Mouse (Mus musculus): ENCODE data around the gene Acsl1.
A peak's percentile ranks its signal among the peaks of the same experiment; 100 is the strongest.

The Acsl1 gene

DNA sequence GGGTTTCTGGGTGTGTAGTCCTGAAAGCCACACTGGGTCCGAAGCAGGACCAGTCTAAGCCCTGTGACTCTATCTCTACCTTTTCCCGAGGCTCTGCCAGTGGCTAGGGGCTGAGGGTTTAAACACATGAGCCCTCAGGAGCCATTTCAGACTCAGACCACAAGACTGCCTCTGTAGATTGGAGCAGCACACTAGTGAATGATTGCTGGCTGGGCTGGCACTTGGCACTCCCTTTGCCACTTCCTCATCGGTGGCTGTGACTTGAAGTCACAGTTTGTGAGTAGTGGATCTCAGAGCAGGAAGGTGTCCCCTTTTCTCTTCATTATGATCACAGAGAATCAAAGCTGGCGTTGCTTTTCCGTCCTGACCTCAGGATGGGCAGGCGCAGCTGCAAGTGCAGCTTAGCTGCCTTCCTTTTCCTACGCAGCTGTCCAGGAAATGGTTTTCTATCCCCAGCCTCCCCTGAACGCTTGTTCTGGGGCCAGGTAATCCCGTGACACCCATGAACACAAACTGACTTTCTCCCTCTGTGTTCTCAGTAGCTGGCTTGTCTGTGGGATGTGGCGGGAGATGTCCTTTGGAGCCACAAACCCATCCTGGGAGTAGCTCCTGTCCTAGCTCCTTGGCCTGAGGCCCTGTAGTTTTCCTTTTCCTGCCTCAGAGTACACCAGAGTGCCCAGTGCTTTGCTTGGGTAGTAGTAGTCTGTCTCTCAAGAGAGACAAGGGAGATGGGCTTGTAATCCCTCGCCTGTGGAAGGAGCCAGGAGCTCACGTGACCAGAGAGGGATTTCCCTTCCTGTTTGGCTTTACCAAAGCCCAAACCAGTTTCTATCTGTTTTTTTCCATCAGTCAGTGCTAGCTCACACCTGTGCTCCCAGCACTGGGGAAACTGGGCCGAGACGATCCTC, 37.9 kb downstream of the Acsl1 start:
- DNase-seq = peak in 1 of 2 experiments; percentile 47

DNA sequence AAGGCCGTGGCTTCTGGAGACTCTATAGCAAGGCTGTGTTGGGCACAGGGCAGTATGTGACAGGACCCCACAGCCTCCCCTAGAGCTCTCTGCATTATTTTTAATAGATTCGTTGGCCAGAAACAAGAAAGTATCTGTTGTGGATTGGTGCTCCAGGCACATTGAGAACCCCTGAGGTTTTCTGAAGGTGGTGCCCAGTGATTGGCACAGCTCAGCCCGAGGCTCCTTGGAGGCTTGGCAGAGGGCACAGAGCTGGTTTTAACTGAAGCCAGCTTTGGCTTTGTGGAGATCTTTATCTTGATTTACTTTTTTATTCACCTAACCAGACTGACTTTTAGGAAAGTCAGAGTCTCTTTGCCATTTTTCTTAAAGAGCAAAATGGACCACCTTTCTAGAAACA, 38.6 kb downstream of the Acsl1 start:
- no peak for DNase-seq

DNA sequence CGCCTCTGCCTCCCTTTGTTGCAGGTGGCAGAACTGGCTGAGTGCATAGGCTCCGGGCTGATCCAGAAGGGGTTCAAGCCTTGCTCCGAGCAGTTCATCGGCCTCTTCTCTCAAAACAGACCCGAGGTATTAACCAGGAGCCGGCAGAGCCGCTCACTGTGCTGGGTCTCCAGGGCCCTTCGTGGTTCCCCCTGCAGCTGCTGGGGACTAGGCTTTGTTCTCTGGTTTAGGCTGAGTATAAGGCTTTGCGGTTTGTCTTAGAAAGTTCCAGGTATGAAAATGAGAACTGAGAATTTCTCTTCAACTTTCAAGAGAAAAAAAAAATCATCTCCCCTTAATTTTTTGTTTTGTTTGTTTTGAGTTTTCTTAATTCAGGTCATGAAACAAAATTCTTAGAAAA, 40.5 kb downstream of the Acsl1 start:
- no peak for DNase-seq

DNA sequence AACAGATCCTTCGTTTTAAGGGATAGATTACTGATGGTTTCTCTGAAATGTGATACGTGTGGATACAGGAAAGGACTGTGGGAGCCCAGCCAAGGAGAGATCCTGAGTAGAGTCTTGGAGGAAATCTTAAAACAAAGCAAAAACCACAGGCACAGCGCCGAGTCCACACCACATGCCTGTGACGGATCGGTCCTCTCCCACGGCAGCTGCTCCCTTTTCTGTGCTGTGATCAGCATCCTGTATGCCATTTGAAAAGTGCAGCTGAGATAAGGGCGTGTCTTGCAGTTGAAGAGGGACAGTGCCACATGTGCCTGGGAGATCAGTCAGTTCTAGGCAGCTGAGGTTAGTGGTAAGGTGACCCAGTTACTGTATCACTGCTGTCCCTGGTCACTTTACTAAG, 41.7 kb downstream of the Acsl1 start:
- no peak for DNase-seq

DNA sequence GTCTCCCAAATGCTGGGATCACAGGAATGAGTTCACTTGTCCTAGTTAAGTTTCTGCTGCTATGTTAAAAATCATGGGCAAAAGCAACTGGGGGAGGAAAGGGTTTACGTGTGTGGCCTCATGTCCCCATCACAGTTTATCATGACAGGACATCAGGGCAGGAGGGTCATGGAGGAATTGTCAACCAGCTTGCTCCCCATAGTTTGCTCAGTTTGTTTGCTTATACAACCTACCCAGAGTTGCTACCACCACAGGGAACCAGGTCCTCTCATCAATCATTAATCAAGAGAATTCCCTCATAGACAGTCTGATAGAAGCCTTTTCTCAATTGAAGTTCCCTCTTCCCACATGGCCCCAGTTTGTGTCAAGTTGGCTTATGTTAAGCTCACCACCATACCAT, 43.2 kb downstream of the Acsl1 start:
- no peak for DNase-seq

DNA sequence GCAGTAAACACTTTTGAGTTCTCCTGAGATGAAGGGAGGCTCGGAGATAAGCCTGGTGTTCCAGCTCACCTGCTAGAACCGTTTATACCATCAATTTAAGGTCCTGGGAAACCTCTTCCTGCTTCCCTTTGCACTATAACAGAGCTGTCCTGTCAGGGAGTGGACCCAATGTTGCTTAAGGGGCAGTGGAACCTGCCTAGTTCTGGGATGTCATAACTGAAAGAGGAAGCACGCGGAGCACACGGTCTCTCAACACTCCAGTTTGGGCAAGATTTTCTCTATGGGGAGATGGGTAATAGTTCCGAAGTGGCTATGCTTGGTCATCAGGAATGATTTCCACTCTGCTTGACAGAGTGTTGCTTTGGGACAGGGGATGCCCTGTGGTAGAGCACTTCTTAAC, 49.8 kb downstream of the Acsl1 start:
- DNase-seq = no peak

DNA sequence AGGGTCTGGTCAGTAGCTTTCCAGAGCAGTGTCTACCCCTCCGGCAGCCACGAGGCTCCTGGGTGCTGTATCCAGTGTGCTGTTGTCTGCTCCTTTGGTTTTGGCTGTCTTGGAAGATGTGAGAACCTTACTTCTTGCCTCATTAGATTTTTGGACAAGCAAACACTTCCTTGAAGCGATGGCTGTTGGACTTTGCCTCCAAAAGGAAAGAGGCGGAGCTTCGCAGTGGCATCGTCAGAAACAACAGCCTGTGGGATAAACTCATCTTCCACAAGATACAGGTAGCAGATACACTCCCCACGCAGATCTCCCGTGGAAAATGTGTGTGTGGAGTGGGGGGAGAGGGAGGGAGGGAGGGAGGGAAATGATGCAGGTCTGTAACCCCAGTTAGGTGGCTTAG, 55.3 kb downstream of the Acsl1 start:
- peak; percentile 41 to 50 for DNase-seq

DNA sequence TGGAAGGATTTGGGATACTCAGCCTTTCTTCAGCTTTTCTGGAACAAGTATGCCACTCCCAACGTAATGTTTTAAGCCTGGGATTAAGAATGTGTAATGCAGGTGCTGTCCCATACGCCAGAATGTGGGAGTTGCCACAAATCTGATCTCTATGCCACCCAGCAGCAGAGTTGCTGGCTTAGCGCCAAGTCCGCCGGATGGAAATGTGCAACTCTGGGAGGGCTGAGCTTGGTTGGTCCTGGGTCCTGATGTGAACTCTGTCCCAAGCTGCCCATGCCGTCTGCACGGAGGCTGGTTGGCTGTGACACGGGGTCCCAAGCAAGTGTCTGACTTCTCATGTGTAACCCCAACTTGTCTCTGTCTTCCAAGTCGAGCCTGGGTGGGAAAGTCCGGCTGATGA, 56.0 kb downstream of the Acsl1 start:
- no peak for DNase-seq

DNA sequence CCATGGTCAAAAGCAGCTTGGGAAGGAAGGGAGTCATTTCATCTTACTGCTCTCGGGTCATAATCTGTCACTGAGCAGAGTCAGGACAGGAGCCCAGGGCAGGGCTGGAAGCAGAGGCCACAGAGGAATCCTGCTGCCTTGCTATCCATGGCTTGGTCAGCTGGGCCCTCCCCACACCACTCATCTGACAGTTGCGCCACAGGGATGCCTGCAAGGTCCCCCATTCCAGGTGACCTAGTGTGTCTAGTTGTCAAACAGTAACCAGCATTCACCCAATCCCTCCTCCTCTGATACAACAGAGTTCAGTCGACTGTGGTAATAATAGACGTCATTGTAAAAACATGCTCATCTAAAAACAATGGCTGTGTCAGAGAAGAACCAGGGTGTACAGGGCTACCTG, 58.7 kb downstream of the Acsl1 start:
- peak in 1 of 2 experiments; percentile 41 for DNase-seq

DNA sequence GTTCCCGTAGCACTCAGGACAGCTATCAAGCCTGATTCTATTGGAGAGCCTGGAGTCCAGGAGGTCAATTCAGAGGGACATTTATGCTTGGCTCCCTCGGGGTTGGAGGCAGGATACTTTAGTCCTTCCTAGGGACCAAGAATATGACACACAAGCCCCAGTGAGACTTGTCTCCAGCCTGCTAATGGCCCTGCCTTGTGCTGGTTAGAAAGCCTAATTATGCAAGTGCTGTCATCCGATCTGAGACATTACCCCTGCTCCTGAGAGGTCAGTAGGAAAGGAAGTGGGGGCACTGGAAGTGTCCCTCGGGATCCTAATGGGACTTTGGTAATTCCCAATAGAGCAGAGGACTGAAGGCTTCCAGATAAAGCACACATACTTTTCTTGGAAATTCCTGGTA, 59.7 kb downstream of the Acsl1 start:
- DNase-seq = no peak

DNA sequence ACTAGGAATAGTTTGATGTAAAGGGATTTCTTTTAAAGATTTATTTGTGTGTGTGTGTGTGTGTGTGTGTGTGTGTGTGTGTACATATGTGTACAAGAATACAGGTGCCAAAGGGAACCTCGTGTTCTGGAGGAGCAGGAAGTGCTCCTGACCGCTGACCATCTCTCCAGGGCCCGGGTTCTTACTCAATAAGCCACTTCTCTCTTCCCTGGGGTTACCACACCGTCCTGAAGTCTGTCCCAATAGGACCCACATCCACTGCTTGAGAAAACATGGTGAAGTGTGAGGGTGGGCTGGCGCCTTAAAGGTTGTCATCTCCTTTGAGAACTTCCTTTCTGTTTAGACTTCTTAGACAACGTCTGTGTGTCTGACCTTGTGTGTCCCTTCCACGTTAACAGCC, 63.1 kb downstream of the Acsl1 start:
- DNase-seq = no peak

DNA sequence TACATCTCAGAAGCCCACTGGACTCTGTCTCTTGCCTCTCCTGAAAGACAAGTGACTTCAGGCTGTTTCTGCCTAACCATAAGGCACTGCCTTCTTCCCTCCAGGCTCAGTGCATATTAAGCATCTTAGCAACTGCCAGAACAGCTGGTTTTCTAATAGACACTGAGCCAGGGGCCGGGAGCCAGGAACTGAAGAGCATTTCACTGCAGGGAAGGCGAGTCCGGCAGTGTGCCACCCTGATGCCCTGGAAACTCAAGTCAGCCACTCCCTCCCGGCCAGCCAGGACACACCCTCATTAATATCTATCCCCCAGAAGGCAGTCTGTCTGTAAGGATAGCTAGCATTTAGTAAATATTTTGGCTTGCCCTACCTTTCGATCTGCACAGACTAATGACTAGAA, 68.9 kb downstream of the Acsl1 start:
- DNase-seq = no peak

DNA sequence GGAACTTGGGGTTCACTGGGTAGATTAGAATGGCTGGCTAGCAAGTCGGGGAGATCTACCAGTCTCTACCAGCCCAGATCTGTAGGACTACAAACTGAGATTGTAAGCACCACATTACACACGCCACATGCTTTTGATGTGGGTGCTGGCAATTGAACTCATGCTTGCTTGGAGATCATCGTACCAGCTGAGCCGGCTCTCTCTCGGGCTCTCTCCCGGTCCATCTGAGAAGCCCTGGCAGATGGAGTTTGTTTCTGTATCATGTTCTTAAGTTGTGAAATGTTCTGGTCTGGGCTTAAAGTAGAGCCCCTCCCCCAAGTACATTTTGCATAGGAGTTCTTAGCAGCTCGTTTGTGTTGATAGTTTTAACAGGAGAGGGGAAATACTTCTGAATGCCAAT, 72.4 kb downstream of the Acsl1 start:
- no peak for DNase-seq

DNA sequence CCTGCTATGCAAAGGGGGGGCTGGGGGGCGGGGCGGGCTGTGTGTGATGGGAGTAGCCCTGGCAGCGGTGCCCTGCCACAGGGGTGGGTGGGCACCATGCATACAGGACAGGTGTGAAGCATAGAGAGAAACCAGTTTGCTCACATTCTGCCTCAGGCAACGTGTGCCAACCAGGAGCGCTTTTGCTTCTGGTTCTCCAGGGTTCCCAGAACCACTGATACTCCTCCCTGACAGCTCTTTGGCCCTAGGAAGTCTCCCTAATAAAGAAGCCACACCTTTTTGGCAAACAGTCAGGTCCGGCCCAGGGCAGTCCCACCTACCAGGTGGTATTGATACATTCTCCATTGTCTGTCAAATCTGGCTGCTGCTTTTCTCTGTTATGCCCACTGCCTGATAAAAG, 72.8 kb downstream of the Acsl1 start:
- no peak for DNase-seq

DNA sequence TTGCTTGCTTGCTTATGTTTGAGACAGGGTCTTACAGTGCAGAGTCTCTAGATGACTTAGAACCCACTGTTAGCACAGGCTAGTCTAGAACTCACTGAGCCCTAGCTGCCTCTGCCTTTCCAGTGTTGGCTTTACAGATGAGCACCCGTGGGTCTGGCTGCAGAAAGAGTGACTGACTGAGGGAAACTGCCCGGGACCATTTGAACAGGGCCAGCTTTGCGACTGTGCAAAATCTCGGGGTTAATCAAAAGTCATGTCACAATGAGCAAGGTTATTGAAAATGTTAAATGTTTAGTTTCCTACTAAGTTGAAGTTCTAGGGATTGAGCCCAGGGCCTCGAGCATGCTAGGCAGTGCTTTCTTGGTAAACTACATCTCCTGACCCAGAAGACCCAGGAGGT, 75.0 kb downstream of the Acsl1 start:
- DNase-seq = no peak

DNA sequence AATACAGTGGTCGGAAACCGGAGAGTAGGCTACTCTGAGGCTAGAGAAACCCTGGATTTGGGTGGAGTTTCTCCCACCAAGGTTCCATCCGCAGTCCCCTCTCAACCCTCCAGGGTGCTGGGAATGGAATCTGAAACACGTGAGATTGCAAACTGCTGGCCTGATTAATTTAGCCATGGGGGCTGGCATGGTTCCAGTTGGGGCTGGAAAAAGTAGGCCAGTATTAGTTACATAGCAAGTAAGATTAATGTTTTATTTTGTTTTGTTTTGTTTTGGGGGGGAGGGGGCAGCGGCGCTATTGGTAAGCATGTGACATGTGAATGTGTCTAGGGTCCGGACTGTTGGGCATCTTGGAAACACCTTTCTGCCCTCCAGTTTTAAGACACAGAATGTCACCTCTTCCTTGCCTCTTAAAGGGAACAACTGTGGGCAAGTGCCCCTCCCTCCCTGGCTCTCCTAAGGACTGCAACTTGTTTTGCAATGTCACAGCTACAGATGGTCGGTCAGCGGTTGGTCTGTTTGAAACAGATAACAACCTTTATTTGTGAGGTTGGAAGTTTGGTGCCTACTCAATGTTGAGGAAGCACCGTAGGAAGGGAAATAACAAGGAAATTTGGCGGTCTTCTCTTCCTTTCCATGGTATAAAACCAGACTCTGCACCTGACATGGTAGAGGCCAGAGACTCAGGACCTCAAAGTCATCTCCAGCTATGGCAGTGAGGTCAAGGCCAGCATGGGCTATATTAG, 75.8 kb downstream of the Acsl1 start:
- peak; percentile 86 to 90 for DNase-seq

DNA sequence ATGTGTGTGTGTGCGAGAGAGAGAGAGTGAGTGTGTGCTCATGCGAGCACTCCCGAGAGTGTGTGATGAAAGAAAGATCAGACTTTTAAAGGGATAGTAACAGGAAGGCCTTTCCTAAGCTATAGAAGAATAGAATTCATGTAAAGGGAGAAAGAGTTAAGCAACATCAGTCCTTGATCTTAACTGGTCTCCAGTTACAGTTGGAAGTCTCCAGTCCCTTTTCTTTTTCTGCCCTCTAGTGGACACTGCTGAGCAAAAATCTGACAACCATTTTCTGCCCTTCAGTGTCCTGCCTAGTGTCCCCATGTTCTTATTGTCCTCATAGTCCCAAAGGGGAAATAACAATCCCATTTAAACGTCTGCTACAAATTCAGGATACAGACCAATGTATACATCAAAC, 76.4 kb downstream of the Acsl1 start:
- peak; percentile 50 to 67 for DNase-seq

DNA sequence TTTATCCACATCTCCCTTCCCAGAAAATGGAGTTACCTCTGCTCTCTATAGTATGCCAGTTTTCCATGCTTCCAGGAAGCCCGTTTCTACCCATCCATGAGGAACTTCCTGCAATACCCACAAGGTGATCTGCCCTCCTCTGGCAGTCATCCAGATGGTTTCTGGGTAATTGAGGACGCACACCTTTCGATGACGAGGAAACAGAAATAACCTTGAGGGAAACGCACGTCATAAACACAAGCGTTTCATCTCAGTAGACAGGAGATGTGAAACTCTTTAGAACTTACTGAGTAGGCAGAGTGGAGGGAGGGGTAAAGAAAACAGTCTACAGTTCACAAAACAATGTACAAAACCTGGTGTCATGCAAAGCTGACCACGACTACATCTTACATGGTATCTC, 79.2 kb downstream of the Acsl1 start:
- DNase-seq = no peak

DNA sequence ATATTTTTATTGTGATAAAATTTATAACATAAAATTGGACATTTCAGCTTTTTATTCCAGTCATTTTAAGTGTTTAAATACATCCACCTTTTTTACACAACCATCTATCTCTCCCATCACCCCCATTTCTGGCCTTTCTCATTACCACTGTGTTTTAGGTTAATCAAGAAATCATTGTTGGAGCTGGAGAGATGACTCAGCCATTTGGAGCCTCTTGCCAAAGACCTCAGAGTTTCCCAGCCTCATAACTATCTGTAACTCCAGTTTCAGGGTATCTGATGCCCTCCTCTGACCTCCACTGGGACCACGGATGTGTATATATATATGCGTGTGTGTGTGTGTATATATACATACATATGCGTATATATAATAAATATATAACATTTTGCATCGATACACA, 80.2 kb downstream of the Acsl1 start:
- DNase-seq = no peak

DNA sequence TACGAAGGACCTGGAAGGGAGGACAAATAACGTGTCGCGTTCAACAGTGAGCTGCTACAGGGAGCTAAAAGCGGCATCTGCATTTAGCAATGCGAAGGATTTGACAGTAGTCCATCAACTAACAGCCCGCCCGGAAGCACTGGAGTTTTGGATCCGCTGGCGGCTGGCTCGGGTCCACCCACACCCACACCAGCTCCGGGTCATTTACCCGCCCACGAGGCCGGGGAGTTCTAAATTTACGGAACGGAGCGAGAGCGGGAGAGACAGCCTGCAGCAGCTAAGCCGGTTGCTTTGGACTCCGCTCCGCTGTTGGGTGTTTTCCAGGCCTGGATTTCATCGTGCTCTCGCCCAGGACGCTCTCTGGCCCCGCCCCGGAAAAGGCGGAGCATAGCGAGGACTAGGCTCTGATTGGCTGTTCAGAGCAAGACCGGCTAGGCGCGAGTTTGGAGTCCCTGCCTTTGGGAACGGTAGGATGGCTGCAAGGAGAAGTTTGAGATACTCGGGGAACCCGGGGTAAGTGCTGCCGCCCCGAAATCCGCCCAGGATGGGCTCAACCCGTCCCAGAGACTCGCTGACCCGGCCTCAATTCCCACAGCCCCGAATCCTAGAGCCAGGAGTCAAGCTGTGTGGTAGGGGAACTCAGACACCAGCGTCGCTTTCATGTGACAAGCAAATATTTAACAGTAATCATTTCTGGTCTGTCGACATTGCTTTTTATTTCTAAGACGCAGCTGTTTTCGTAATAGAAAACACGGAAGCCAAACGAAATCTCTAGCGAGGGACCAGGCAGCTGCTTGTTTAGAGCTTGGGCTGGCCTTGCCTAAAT, 81.0 kb downstream of the Acsl1 start, which contains the start of gene Cenpu:
Gene Cenpu, plus strand, starts transcription at position 414 of the 826 bp plus-strand sequence.
- peak; percentile 100 for DNase-seq

DNA sequence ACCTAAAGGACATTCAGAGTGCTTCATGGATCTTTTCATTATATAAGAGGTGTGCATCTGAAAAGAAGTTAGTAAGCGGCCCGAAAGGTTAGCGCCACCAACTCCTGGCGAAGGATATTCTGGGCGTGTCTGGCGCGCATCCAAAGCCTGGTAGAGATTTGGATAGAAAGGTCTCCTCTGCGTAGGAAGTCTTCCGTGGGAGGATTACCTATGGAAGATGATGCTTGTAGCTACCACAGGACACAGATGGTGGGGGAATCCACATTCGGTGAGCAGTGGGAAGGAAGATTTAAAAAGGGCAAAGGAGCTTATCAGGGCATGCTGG, 81.6 kb downstream of the Acsl1 start:
- peak in 1 of 2 experiments; percentile 29 for DNase-seq

DNA sequence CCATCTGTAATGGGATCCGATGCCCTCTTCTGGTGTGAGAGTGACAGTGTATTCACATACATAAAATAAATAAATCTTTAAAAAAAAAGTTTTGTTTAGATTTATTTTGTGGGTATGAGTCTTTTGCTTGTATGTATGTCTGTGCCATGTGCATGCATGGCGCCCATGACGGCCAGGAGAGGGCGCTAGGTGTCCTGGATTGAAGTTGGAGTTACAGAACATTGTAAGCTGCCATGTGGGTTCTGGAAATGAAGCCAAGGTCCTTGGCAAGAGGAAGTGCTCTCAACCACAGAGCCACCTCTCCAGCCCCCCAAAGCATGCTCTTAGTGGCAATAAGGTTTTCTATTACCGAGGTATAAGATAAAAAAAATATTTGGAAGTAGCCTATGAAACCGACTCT, 88.6 kb downstream of the Acsl1 start:
- DNase-seq = peak in 1 of 2 experiments; percentile 27

DNA sequence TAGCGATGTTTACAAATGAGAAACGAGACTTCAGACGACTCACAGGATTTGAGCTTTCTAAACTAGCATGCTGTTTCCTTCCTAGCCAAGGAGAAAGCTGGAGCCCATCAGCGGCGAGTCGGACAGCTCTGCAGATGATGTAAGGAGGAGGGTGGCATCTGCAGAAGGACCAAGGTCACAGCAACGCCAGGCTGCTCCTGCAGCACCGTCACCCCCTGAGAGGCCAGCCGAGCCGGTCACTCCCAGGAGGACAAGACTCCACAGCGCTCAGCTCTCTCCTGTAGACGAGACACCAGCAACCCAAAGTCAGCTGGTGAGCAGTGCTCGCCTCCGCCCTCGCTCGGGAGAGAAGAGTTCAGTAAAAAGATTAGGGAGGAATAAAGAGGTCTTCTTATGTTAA, 91.5 kb downstream of the Acsl1 start:
- no peak for DNase-seq
